Comparison of ENCODE assay signal across 9 mouse cellular contexts in genomic region chr16:43549425-43550089, GRCm38 (mm10).
DNase-seq lines count a peak whose midpoint lies in the region; ATAC-seq lines count a peak whose summit lies in the region.
"Had no signal": no experiment of that assay in that cellular context is flagged by ENCODE, and none has a peak within 500 bp of the region (broad histone marks: within the 10 kb centered on the region; RNA-seq: fewer than 3 reads in every experiment).

No protein-coding gene starts in this region.

- H3K9ac ChIP-seq in liver, embryonic 16.5 days (ENCODE audit: low read depth, low read length) = no peak overlapping the region
- no peak overlapping the region for H3K9ac ChIP-seq in forebrain, embryonic 13.5 days
- H3K9ac ChIP-seq in hindbrain, embryonic 15.5 days = no peak overlapping the region
- no peak overlapping the region for H3K9ac ChIP-seq in neural tube, embryonic 14.5 days (replicated peaks; ENCODE audit: low read depth, low read length)
- H3K9ac ChIP-seq: limb, embryonic 12.5 days had no signal

- no peaks in the 10 kb centered on the region for H3K36me3 ChIP-seq in liver, embryonic 16.5 days (ENCODE audit: control insufficient read depth, insufficient read depth)
- no peaks in the 10 kb centered on the region for H3K36me3 ChIP-seq in forebrain, embryonic 13.5 days (ENCODE audit: poor library complexity, severe bottlenecking)
- H3K36me3 ChIP-seq in hindbrain, embryonic 15.5 days = no peaks in the 10 kb centered on the region
- H3K36me3 ChIP-seq in neural tube, embryonic 14.5 days (ENCODE audit: control insufficient read depth, insufficient read depth, low read length) = no peaks in the 10 kb centered on the region
- H3K36me3 ChIP-seq: limb, embryonic 12.5 days had no signal

- H3K27ac ChIP-seq in liver, embryonic 16.5 days (ENCODE audit: low read length) = peak overlapping the region; percentile 34
- H3K27ac ChIP-seq in forebrain, embryonic 13.5 days = no peak overlapping the region; the same call in 1 of the 2 replicates
- 0 out of 2 replicates have a peak overlapping the region, but pooled peaks have one; percentile 21 for H3K27ac ChIP-seq in hindbrain, embryonic 15.5 days (replicated peaks)
- H3K27ac ChIP-seq in neural tube, embryonic 14.5 days (ENCODE audit: low read depth, low read length) = 0 out of 2 replicates have a peak overlapping the region, but pooled peaks have one; percentile 7
- H3K27ac ChIP-seq: limb, embryonic 12.5 days had no signal

- no peak overlapping the region for H3K4me3 ChIP-seq in liver, embryonic 16.5 days (ENCODE audit: low read depth, low read length)
- no peak overlapping the region for H3K4me3 ChIP-seq in forebrain, embryonic 13.5 days
- H3K4me3 ChIP-seq in hindbrain, embryonic 15.5 days = no peak overlapping the region
- no peak overlapping the region for H3K4me3 ChIP-seq in neural tube, embryonic 14.5 days (ENCODE audit: low read depth, low read length)
- H3K4me3 ChIP-seq: limb, embryonic 12.5 days had no signal

- ATAC-seq in liver, embryonic 16.5 days (ENCODE audit: low read depth) = no peak
- ATAC-seq in forebrain, embryonic 13.5 days = 0 out of 2 replicates have a peak, but pooled peaks have one; percentile 41
- ATAC-seq in hindbrain, embryonic 15.5 days (ENCODE audit: low FRiP score, low read depth) = peak; percentile 34; the same call in 1 of the 2 replicates
- ATAC-seq in neural tube, embryonic 14.5 days (ENCODE audit: low read depth) = peak; percentile 44; the same call in 1 of the 2 replicates

- intact Hi-C loops in gastrocnemius, postnatal 36 days (cut with DNase I) = no loop called here

- WGBS in liver, embryonic 16.5 days (ENCODE audit: insufficient replicate concordance) = 48% methylated on average over 9 of the region's 9 CpGs
- WGBS in forebrain, embryonic 13.5 days = 39% methylated on average over 9 of the region's 9 CpGs
- WGBS in hindbrain, embryonic 15.5 days = 43% methylated on average over 9 of the region's 9 CpGs
- 43% methylated on average over 9 of the region's 9 CpGs for WGBS in neural tube, embryonic 14.5 days

- no peaks in the 10 kb centered on the region for H3K27me3 ChIP-seq in liver, embryonic 16.5 days (ENCODE audit: control insufficient read depth, insufficient read depth, low read depth, low read length)
- no peaks in the 10 kb centered on the region for H3K27me3 ChIP-seq in forebrain, embryonic 13.5 days
- no peaks in the 10 kb centered on the region for H3K27me3 ChIP-seq in hindbrain, embryonic 15.5 days
- no peaks in the 10 kb centered on the region for H3K27me3 ChIP-seq in neural tube, embryonic 14.5 days (ENCODE audit: control insufficient read depth, insufficient read depth, low read length)
- H3K27me3 ChIP-seq: limb, embryonic 12.5 days had no signal

- no peaks in the 10 kb centered on the region for H3K9me3 ChIP-seq in liver, embryonic 16.5 days (replicated peaks; ENCODE audit: control insufficient read depth, low read length)
- H3K9me3 ChIP-seq in forebrain, embryonic 13.5 days (replicated peaks) = no peaks in the 10 kb centered on the region
- no peaks in the 10 kb centered on the region for H3K9me3 ChIP-seq in hindbrain, embryonic 15.5 days
- H3K9me3 ChIP-seq in neural tube, embryonic 14.5 days (ENCODE audit: control insufficient read depth, low read length) = no peaks in the 10 kb centered on the region
- H3K9me3 ChIP-seq: limb, embryonic 12.5 days had no signal

- no peaks in the 10 kb centered on the region; the same call in 1 of the 2 replicates for H3K4me1 ChIP-seq in liver, embryonic 16.5 days (ENCODE audit: control insufficient read depth, low read depth, low read length)
- H3K4me1 ChIP-seq in forebrain, embryonic 13.5 days = peaks cover 51% of the 10 kb centered on the region
- H3K4me1 ChIP-seq in hindbrain, embryonic 15.5 days (replicated peaks) = peaks cover 27% of the 10 kb centered on the region
- peaks cover 16% of the 10 kb centered on the region for H3K4me1 ChIP-seq in neural tube, embryonic 14.5 days (ENCODE audit: control insufficient read depth, insufficient read depth, low read length)

- no peak overlapping the region for H3K4me2 ChIP-seq in liver, embryonic 16.5 days (ENCODE audit: low read depth, low read length)
- H3K4me2 ChIP-seq in forebrain, embryonic 13.5 days = no peak overlapping the region
- no peak overlapping the region for H3K4me2 ChIP-seq in hindbrain, embryonic 15.5 days
- no peak overlapping the region for H3K4me2 ChIP-seq in neural tube, embryonic 14.5 days (ENCODE audit: low read depth, low read length)
- H3K4me2 ChIP-seq: limb, embryonic 12.5 days had no signal

- no peak for DNase-seq in liver
- DNase-seq in gastrocnemius, postnatal 36 days = no peak
- DNase-seq in frontal cortex, postnatal 25 days (ENCODE audit: low spot score in 2 of 2) = no peak
- DNase-seq: cerebellum, adult 9-10 months had no signal
